Mouse (Mus musculus): ENCODE data around the gene Hist2h2aa1. TPM values are rescaled to one million over a fixed set of nuclear protein-coding genes. Genes with fewer than 3 reads are reported as not detected.

Gene Hist2h2aa1
- polyA plus RNA-seq, 1 experiment from 2014 or later = 48.0 TPM

GRCm38 (mm10) chr3:96247356-96248140 lies 2.3 kb downstream of the Hist2h2aa1 start:
- H3K4me1 ChIP-seq = peaks cover 39% of the 10 kb centered on the region
- H3K27me3 ChIP-seq = no peaks in the 10 kb centered on the region
- peak overlapping the region; percentile 62 for H3K4me2 ChIP-seq
- no peaks in the 10 kb centered on the region for H3K36me3 ChIP-seq (ENCODE audit: poor library complexity, severe bottlenecking)
- 2% methylated on average over 11 of the region's 11 CpGs for WGBS
- no peak for ATAC-seq
- peak overlapping the region; percentile 73 for H3K9ac ChIP-seq
- H3K9me3 ChIP-seq (replicated peaks) = no peaks in the 10 kb centered on the region
- peak overlapping the region; percentile 45 for H3K4me3 ChIP-seq
- H3K27ac ChIP-seq = peak overlapping the region; percentile 71

GRCm38 (mm10) chr3:96248141-96249033 lies 3.1 kb downstream of the Hist2h2aa1 start:
- peak overlapping the region; percentile 62 for H3K4me2 ChIP-seq
- peaks cover 39% of the 10 kb centered on the region for H3K4me1 ChIP-seq
- H3K9ac ChIP-seq = peak overlapping the region; percentile 73
- no peak for ATAC-seq
- WGBS = 54% methylated on average over 6 of the region's 6 CpGs
- H3K9me3 ChIP-seq (replicated peaks) = no peaks in the 10 kb centered on the region
- no peaks in the 10 kb centered on the region for H3K36me3 ChIP-seq (ENCODE audit: poor library complexity, severe bottlenecking)
- H3K27ac ChIP-seq = no peak overlapping the region
- H3K27me3 ChIP-seq = no peaks in the 10 kb centered on the region
- peak overlapping the region; percentile 45 for H3K4me3 ChIP-seq

DNA sequence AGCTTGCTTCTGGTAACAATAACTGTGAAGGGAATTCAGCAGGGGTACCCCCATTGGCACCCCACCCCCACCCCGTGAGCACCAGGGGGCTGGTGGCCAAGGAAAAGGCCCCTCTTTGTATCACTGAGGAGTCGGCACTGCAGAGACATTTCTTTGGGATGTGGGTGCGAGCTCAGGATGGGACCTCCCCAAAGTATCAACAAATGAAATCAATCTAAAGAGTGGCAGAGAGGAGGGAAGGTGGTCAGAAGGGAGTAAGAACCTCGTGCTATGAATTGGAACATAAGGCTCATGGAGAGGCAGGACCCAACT lies 3.7 kb downstream of the Hist2h2aa1 start:
- Histone ChIP-seq H3K4me1 (peaks cover 34% of the 10 kb centered on the region), H3K27ac (no peak overlapping the region), H3K27me3 (no peaks in the 10 kb centered on the region), H3K9ac (0 out of 2 replicates have a peak overlapping the region, but pooled peaks have one; percentile 73), H3K4me2 (peak overlapping the region; percentile 62), H3K36me3 (ENCODE audit: poor library complexity, severe bottlenecking) (no peaks in the 10 kb centered on the region), H3K4me3 (peak overlapping the region; percentile 45; the same call in 1 of the 2 replicates), H3K9me3 (replicated peaks) (no peaks in the 10 kb centered on the region)
- ATAC-seq = no peak
- 49% methylated on average over 4 of the region's 4 CpGs for WGBS

GRCm38 (mm10) chr3:96250890-96251289 lies 5.6 kb downstream of the Hist2h2aa1 start:
- Histone ChIP-seq H3K9me3 (replicated peaks) (no peaks in the 10 kb centered on the region), H3K27me3 (no peaks in the 10 kb centered on the region), H3K4me2 (no peak overlapping the region), H3K4me3 (no peak overlapping the region), H3K9ac (no peak overlapping the region), H3K36me3 (ENCODE audit: poor library complexity, severe bottlenecking) (no peaks in the 10 kb centered on the region), H3K4me1 (peaks cover 25% of the 10 kb centered on the region), H3K27ac (no peak overlapping the region)
- no peak for ATAC-seq
- 74% methylated on average over 3 of the region's 3 CpGs for WGBS

DNA sequence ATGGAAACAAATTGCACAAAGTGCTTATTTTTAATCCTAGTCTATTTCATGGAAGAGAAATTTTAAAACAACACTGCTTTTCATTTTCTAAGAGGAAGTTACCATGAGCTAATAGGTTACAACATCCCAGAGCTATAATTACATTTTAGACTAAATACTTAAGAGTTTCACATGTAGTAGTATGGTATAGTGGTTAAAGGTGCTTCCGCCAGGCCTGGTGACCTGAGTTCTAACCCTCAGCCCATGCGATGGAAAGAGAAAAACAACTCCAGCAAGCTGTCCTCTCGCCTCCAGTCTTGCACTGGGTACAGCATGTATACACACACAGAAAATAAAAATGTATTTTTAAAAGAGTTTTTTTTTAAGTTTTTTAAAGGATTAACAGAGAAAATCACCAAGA lies 6.5 kb downstream of the Hist2h2aa1 start:
- H3K4me3 ChIP-seq = no peak overlapping the region
- no peaks in the 10 kb centered on the region for H3K36me3 ChIP-seq (ENCODE audit: poor library complexity, severe bottlenecking)
- 93% methylated on average over 3 of the region's 3 CpGs for WGBS
- H3K27me3 ChIP-seq = no peaks in the 10 kb centered on the region
- no peak overlapping the region for H3K9ac ChIP-seq
- no peak overlapping the region for H3K27ac ChIP-seq
- ATAC-seq = no peak
- no peaks in the 10 kb centered on the region for H3K9me3 ChIP-seq (replicated peaks)
- no peak overlapping the region for H3K4me2 ChIP-seq
- peaks cover 25% of the 10 kb centered on the region for H3K4me1 ChIP-seq

- 69% methylated on average over 10 of the region's 10 CpGs for WGBS
- Histone ChIP-seq H3K9ac (no peak overlapping the region), H3K9me3 (replicated peaks) (no peaks in the 10 kb centered on the region), H3K36me3 (ENCODE audit: poor library complexity, severe bottlenecking) (no peaks in the 10 kb centered on the region), H3K4me3 (no peak overlapping the region), H3K4me1 (no peaks in the 10 kb centered on the region), H3K27me3 (no peaks in the 10 kb centered on the region), H3K4me2 (no peak overlapping the region), H3K27ac (no peak overlapping the region)
- ATAC-seq = no peak
Observed at GRCm38 (mm10) chr3:96254683-96255355, 9.5 kb downstream of the Hist2h2aa1 start.

GRCm38 (mm10) chr3:96255926-96256593 lies 10.8 kb downstream of the Hist2h2aa1 start:
- H3K4me3 ChIP-seq = no peak overlapping the region
- no peak overlapping the region for H3K27ac ChIP-seq
- ATAC-seq = no peak
- no peaks in the 10 kb centered on the region for H3K36me3 ChIP-seq (ENCODE audit: poor library complexity, severe bottlenecking)
- no peak overlapping the region for H3K4me2 ChIP-seq
- no peaks in the 10 kb centered on the region for H3K27me3 ChIP-seq
- H3K9ac ChIP-seq = no peak overlapping the region
- H3K4me1 ChIP-seq = no peaks in the 10 kb centered on the region
- H3K9me3 ChIP-seq (replicated peaks) = no peaks in the 10 kb centered on the region
- 86% methylated on average over 5 of the region's 5 CpGs for WGBS

GRCm38 (mm10) chr3:96257190-96257589 lies 11.9 kb downstream of the Hist2h2aa1 start:
- no peaks in the 10 kb centered on the region for H3K27me3 ChIP-seq
- no peak overlapping the region for H3K4me2 ChIP-seq
- H3K4me1 ChIP-seq = peaks cover 6% of the 10 kb centered on the region
- no peaks in the 10 kb centered on the region for H3K36me3 ChIP-seq (ENCODE audit: poor library complexity, severe bottlenecking)
- H3K9me3 ChIP-seq (replicated peaks) = no peaks in the 10 kb centered on the region
- no peak overlapping the region for H3K27ac ChIP-seq
- no peak for ATAC-seq
- 84% methylated on average over 3 of the region's 3 CpGs for WGBS
- H3K9ac ChIP-seq = no peak overlapping the region
- H3K4me3 ChIP-seq = no peak overlapping the region

DNA sequence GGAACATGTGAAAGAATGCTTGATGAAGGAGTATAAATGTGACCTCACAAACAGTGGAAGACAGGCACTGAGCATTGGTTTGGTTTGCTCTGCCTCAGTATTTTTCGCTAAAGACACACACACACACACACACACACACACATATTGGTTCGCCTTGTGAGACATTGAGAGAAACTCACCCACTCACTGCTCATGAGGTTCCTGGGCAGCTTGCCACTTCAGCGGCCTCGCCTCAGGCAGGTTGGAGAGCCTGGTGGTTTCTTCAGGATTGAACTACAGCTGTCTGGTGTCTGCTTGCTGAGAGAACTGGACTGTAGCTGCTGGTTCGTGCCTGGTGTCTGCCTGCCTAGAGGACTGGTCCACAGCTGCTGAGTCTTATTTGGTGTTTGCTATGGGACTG lies 14.9 kb downstream of the Hist2h2aa1 start:
- no peaks in the 10 kb centered on the region for H3K9me3 ChIP-seq (replicated peaks)
- no peaks in the 10 kb centered on the region for H3K27me3 ChIP-seq
- H3K27ac ChIP-seq = no peak overlapping the region
- no peaks in the 10 kb centered on the region for H3K36me3 ChIP-seq (ENCODE audit: poor library complexity, severe bottlenecking)
- H3K4me1 ChIP-seq = peaks cover 26% of the 10 kb centered on the region
- 93% methylated on average over 5 of the region's 5 CpGs for WGBS
- H3K9ac ChIP-seq = no peak overlapping the region
- H3K4me2 ChIP-seq = no peak overlapping the region
- H3K4me3 ChIP-seq = no peak overlapping the region
- no peak for ATAC-seq

DNA sequence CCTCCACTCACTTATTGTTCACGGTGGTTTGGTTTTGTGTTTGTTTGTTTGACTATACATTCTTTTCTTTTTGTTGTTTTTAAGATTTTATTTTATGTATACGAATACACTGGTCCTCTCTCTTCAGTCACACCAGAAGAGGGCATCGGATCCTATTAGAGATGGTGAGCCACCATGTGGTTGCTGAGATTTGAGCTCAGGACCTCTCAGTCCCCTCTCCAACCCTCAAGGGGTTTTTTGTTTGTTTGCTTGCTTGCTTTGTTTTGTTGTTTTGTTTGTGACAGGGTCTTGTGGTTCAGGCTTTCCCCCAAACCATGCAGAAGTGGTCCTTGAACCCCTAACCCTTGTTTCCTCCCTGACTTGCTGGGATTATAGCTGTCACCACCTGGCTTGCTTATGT lies 16.3 kb downstream of the Hist2h2aa1 start:
- Histone ChIP-seq H3K4me2 (peak overlapping the region; percentile 74), H3K36me3 (ENCODE audit: poor library complexity, severe bottlenecking) (no peaks in the 10 kb centered on the region), H3K27me3 (no peaks in the 10 kb centered on the region), H3K27ac (peak overlapping the region; percentile 98), H3K4me3 (peak overlapping the region; percentile 59), H3K4me1 (peaks cover 26% of the 10 kb centered on the region), H3K9me3 (replicated peaks) (no peaks in the 10 kb centered on the region), H3K9ac (peak overlapping the region; percentile 86)
- WGBS = 62% methylated on average over 3 of the region's 3 CpGs
- no peak for ATAC-seq

- Histone ChIP-seq H3K4me2 (peak overlapping the region; percentile 74), H3K27me3 (no peaks in the 10 kb centered on the region), H3K9me3 (replicated peaks) (no peaks in the 10 kb centered on the region), H3K27ac (peak overlapping the region; percentile 98), H3K9ac (peak overlapping the region; percentile 86), H3K4me1 (peaks cover 29% of the 10 kb centered on the region), H3K4me3 (peak overlapping the region; percentile 59), H3K36me3 (ENCODE audit: poor library complexity, severe bottlenecking) (no peaks in the 10 kb centered on the region)
- under 1% methylated on average over 19 of the region's 19 CpGs for WGBS
- ATAC-seq = peak; percentile 67
Observed at GRCm38 (mm10) chr3:96262216-96262875, 17.0 kb downstream of the Hist2h2aa1 start.

Data from forebrain, embryonic 13.5 days (tissue).